Mouse (Mus musculus): ENCODE measurements around the gene Bpifc.

- TF ChIP-seq CTCF (IDR thresholded peaks at IDR 0.05; ENCODE audit: extremely low read depth, insufficient read depth, low read length) = no peak
- TF ChIP-seq POLR2A (IDR thresholded peaks at IDR 0.05; ENCODE audit: extremely low read depth, insufficient read depth, low read length) = no peak
Measured at GRCm38 (mm10) chr10:85972915-85973314, 38.8 kb downstream of the Bpifc start.
